Mouse (Mus musculus) midbrain, embryonic 11.5 days (tissue): ENCODE measurements at regions not wholly inside any gene's neighbourhood (a gene's known extent, or its start where the extent isn't known, plus 50 kb on each side); places are given as distances from the start of the nearest gene placed in this dataset.

Source experiments
- ATAC-seq: fragments of 200-750 bp; cut with Nextera tagmentation; 2 replicates; pipeline ENCODE4 v1.8.0; 2017; ENCODE audit warnings: moderate TSS enrichment, moderate library complexity; ENCODE audit not compliant: low FRiP score
- DNase-seq: peaks from one replicate; pipeline ENCODE4 v3.0.0; 2015; ENCODE audit warnings: low spot score; ENCODE audit errors: missing footprints
- H3K27ac ChIP-seq: fragments of 300-500 bp; sonication (generic); 2 replicates; pipeline ENCODE4 v1.5.1; 2014; ENCODE audit warnings: low read depth, low read length
- H3K27me3 ChIP-seq: fragments of 300-500 bp; sonication (generic); 2 replicates; pipeline ENCODE4 v1.6.1; 2014; ENCODE audit warnings: mild to moderate bottlenecking, low read length, moderate library complexity, mixed read lengths; ENCODE audit not compliant: control insufficient read depth, insufficient read depth
- H3K36me3 ChIP-seq: fragments of 300-500 bp; sonication (generic); 2 replicates; pipeline ENCODE4 v1.6.1; 2014; ENCODE audit warnings: mild to moderate bottlenecking, low read length, moderate library complexity, mixed read lengths; ENCODE audit not compliant: control insufficient read depth, insufficient read depth
- H3K4me1 ChIP-seq: fragments of 300-500 bp; sonication (generic); 2 replicates; pipeline ENCODE4 v1.6.1; 2014; ENCODE audit warnings: low read length; ENCODE audit not compliant: control insufficient read depth, insufficient read depth
- H3K4me2 ChIP-seq: fragments of 300-500 bp; sonication (generic); 2 replicates; pipeline ENCODE4 v1.6.1; 2014; ENCODE audit warnings: mild to moderate bottlenecking, moderate library complexity
- H3K4me3 ChIP-seq: fragments of 300-500 bp; sonication (generic); 2 replicates; pipeline ENCODE4 v1.5.1; 2014; ENCODE audit warnings: low read depth, low read length
- H3K9ac ChIP-seq: fragments of 300-500 bp; sonication (generic); 2 replicates; pipeline ENCODE4 v1.6.1; 2014; ENCODE audit warnings: low read length
- H3K9me3 ChIP-seq: fragments of 300-500 bp; sonication (generic); 2 replicates; pipeline ENCODE4 v1.6.1; 2016; ENCODE audit warnings: low read length; ENCODE audit not compliant: control insufficient read depth
- WGBS: fragments of 180-500 bp; shearing (Covaris S2); extraction: QIAGEN DNeasy Blood & Tissue Kit; methylation state at CpG from one replicate; pipeline ENCODE4 v1.1.7; 2014; 5-methylcytosine and 5-hydroxymethylcytosine counted together

GRCm38 (mm10) chrX:162359767-162360545, 200.4 kb upstream of the Nhs start:
- H3K4me2 ChIP-seq: no peak overlapping the region
- H3K4me1 ChIP-seq: no peaks in the 10 kb centered on the region
- WGBS: 70% methylated on average over 9 of the region's 9 CpGs
- no peak overlapping the region for H3K4me3 ChIP-seq
- H3K36me3 ChIP-seq: no peaks in the 10 kb centered on the region
- no peak overlapping the region for H3K27ac ChIP-seq
- H3K9ac ChIP-seq: no peak overlapping the region
- ATAC-seq (no peak), DNase-seq (no peak)
- H3K27me3 ChIP-seq: peaks cover 11% of the 10 kb centered on the region
- no peaks in the 10 kb centered on the region for H3K9me3 ChIP-seq

GRCm38 (mm10) chrX:162348341-162348740, 188.8 kb upstream of the Nhs start:
- no peaks in the 10 kb centered on the region for H3K9me3 ChIP-seq
- 64% methylated on average over 4 of the region's 4 CpGs for WGBS
- no peak overlapping the region for H3K4me3 ChIP-seq
- H3K9ac ChIP-seq: no peak overlapping the region
- ATAC-seq: no peak
- DNase-seq: no peak
- no peak overlapping the region for H3K4me2 ChIP-seq
- no peak overlapping the region for H3K27ac ChIP-seq
- no peaks in the 10 kb centered on the region for H3K36me3 ChIP-seq
- no peaks in the 10 kb centered on the region for H3K4me1 ChIP-seq
- H3K27me3 ChIP-seq: peaks cover 4% of the 10 kb centered on the region; the same call in 1 of the 2 replicates

GRCm38 (mm10) chrX:162347886-162348285, 188.4 kb upstream of the Nhs start:
- no peak overlapping the region for H3K4me3 ChIP-seq
- peaks cover 4% of the 10 kb centered on the region; the same call in 1 of the 2 replicates for H3K27me3 ChIP-seq
- DNase-seq (no peak), ATAC-seq (no peak)
- no peaks in the 10 kb centered on the region for H3K9me3 ChIP-seq
- H3K36me3 ChIP-seq: no peaks in the 10 kb centered on the region
- no peak overlapping the region for H3K9ac ChIP-seq
- H3K27ac ChIP-seq: no peak overlapping the region
- WGBS: 63% methylated on average over 2 of the region's 2 CpGs
- H3K4me1 ChIP-seq: no peaks in the 10 kb centered on the region
- H3K4me2 ChIP-seq: no peak overlapping the region

- DNase-seq: no peak
- WGBS: 84% methylated on average over 3 of the region's 3 CpGs
- H3K27me3 ChIP-seq: peaks cover 4% of the 10 kb centered on the region; the same call in 1 of the 2 replicates
These were observed 186.1 kb upstream of the Nhs start for GRCm38 (mm10) chrX:162345497-162346143.

GRCm38 (mm10) chrX:162332121-162332520, 172.6 kb upstream of the Nhs start:
- H3K4me2 ChIP-seq: no peak overlapping the region
- DNase-seq (no peak), ATAC-seq (no peak)
- H3K9ac ChIP-seq: no peak overlapping the region
- WGBS: 84% methylated on average over 5 of the region's 5 CpGs
- H3K27ac ChIP-seq: no peak overlapping the region
- no peak overlapping the region for H3K4me3 ChIP-seq
- H3K9me3 ChIP-seq: no peaks in the 10 kb centered on the region
- no peaks in the 10 kb centered on the region for H3K4me1 ChIP-seq
- no peaks in the 10 kb centered on the region for H3K27me3 ChIP-seq
- no peaks in the 10 kb centered on the region for H3K36me3 ChIP-seq

More at GRCm38 (mm10) chrX:162345497-162346143, 186.1 kb upstream of the Nhs start:
- no peaks in the 10 kb centered on the region for H3K4me1 ChIP-seq
- H3K9me3 ChIP-seq: no peaks in the 10 kb centered on the region
- no peak overlapping the region for H3K4me2 ChIP-seq
- no peak overlapping the region for H3K27ac ChIP-seq
- H3K36me3 ChIP-seq: no peaks in the 10 kb centered on the region
- no peak overlapping the region for H3K4me3 ChIP-seq
- ATAC-seq: no peak
- H3K9ac ChIP-seq: no peak overlapping the region

- Histone ChIP-seq H3K4me2 (no peak overlapping the region), H3K4me3 (no peak overlapping the region), H3K9ac (no peak overlapping the region), H3K27me3 (no peaks in the 10 kb centered on the region; the same call in 1 of the 2 replicates), H3K9me3 (no peaks in the 10 kb centered on the region), H3K36me3 (no peaks in the 10 kb centered on the region), H3K27ac (no peak overlapping the region), H3K4me1 (no peaks in the 10 kb centered on the region)
- 61% methylated on average over 2 of the region's 2 CpGs for WGBS
- DNase-seq: no peak
- no peak for ATAC-seq
These were observed 148.1 kb upstream of the Nhs start for GRCm38 (mm10) chrX:162307646-162308045.

- Histone ChIP-seq H3K9ac (no peak overlapping the region), H3K27me3 (no peaks in the 10 kb centered on the region; the same call in 1 of the 2 replicates), H3K4me1 (no peaks in the 10 kb centered on the region), H3K9me3 (no peaks in the 10 kb centered on the region), H3K36me3 (no peaks in the 10 kb centered on the region), H3K4me2 (no peak overlapping the region), H3K27ac (no peak overlapping the region), H3K4me3 (no peak overlapping the region)
- ATAC-seq (no peak), DNase-seq (no peak)
These were observed 144.6 kb upstream of the Nhs start for GRCm38 (mm10) chrX:162304145-162304544.

GRCm38 (mm10) chrX:162302788-162303187, 143.3 kb upstream of the Nhs start:
- DNase-seq (no peak), ATAC-seq (no peak)
- Histone ChIP-seq H3K4me3 (no peak overlapping the region), H3K9me3 (no peaks in the 10 kb centered on the region), H3K36me3 (no peaks in the 10 kb centered on the region), H3K4me2 (no peak overlapping the region), H3K27ac (no peak overlapping the region), H3K4me1 (no peaks in the 10 kb centered on the region), H3K27me3 (no peaks in the 10 kb centered on the region; the same call in 1 of the 2 replicates), H3K9ac (no peak overlapping the region)

GRCm38 (mm10) chrX:162291234-162291633, 131.7 kb upstream of the Nhs start:
- no peak for DNase-seq
- H3K4me1 ChIP-seq: no peaks in the 10 kb centered on the region
- H3K4me3 ChIP-seq: no peak overlapping the region
- H3K27ac ChIP-seq: no peak overlapping the region
- 94% methylated on average over 1 of the region's 1 CpGs for WGBS
- H3K36me3 ChIP-seq: no peaks in the 10 kb centered on the region
- no peak overlapping the region for H3K9ac ChIP-seq
- H3K9me3 ChIP-seq: no peaks in the 10 kb centered on the region
- H3K4me2 ChIP-seq: no peak overlapping the region
- H3K27me3 ChIP-seq: no peaks in the 10 kb centered on the region; the same call in 1 of the 2 replicates
- no peak for ATAC-seq
